Mouse (Mus musculus): ENCODE measurements around the gene Slc22a1. TPM values are rescaled to one million over a fixed set of nuclear protein-coding genes. Genes with fewer than 3 reads are reported as not detected.
"Not testable (repeated sequence)": the region's sequence is repeated elsewhere in the genome, so short reads cannot be mapped to it uniquely, and the experiment has no call there.

The Slc22a1 gene
- total RNA-seq, 2 experiments from 2014 or later, result not detected

GRCm38 (mm10) chr17:12684928-12685624 lies 9.4 kb upstream of the Slc22a1 start:
- DNase-seq (ENCODE audit: low spot score in 2 of 2), result no peak

DNA sequence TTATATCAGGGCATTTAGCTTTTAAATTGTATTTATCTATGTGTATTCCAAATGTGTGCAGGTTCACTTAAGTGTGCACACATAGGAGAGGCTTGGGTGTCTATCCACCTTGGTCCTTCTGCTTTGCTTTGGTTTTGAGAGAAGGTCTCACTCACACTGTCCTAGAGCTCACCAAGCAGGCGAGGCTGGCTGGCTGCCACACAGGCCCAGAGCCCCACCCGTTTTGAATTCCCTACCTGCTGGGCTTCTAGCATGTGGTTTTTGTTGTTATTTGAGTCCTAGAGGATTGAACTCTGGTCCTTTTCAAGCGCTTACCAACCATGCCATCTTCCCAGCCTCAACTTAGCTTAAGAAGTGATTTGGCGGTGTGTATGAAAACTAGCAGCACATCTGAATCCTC lies 8.8 kb upstream of the Slc22a1 start:
- DNase-seq (ENCODE audit: low spot score in 2 of 2), result no peak

- no peak for DNase-seq (ENCODE audit: low spot score in 2 of 2)
These were observed 8.0 kb upstream of the Slc22a1 start for GRCm38 (mm10) chr17:12683582-12683981.

GRCm38 (mm10) chr17:12678261-12678660 lies 2.6 kb upstream of the Slc22a1 start:
- DNase-seq (ENCODE audit: low spot score in 2 of 2), result no peak

GRCm38 (mm10) chr17:12677139-12677538 lies 1.5 kb upstream of the Slc22a1 start:
- DNase-seq (ENCODE audit: low spot score in 2 of 2), result no peak

GRCm38 (mm10) chr17:12674980-12675379 lies 649 bp downstream of the Slc22a1 start:
- DNase-seq (ENCODE audit: low spot score in 2 of 2), result not testable (repeated sequence)

DNA sequence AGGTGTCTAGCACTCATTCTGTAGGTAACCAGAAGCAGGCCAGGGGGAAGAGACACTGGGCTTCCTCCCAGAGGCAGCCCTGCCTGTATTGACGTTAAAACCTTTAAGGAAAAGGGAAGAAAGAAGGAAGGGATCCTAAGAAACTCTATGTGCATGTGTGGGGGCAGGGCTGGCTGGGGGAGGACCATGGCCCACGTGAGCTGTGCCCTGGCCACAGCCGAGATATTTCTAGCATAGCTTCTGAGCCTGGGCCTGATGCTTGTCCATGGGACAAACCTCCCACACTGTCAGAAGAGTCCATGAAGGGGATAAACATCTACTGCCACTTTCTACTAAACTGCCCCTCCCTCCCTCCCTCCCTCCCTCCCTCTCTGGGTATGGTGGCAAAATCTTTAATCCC lies 1.8 kb downstream of the Slc22a1 start:
- DNase-seq (ENCODE audit: low spot score in 2 of 2), result no peak

DNA sequence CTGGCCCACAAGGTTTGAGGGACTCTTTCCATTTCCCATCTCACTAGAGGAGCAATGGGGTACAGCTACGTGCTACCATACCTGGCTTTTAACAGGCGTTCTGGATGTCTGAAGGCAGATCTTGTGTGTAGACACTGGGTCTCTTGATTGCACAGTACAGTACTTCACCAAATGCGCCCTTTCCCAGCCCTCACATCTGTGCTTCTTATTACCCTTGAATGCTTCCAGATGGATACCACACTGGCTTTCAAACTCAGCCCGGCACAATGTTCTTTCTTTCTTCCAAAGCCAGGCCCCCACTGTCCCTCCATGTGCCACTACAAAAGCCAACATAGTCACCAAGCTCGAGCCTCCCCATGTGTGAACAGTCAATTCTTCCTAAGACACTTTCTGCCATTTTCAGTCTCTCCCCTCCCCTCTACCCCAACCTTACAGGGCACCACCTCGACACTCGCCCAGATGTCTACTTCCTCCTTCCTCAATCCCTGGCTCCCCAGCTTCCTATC lies 3.3 kb downstream of the Slc22a1 start:
- no peak for DNase-seq (ENCODE audit: low spot score in 2 of 2)

GRCm38 (mm10) chr17:12671029-12671605 lies 4.5 kb downstream of the Slc22a1 start:
- DNase-seq (ENCODE audit: low spot score in 2 of 2), result no peak

DNA sequence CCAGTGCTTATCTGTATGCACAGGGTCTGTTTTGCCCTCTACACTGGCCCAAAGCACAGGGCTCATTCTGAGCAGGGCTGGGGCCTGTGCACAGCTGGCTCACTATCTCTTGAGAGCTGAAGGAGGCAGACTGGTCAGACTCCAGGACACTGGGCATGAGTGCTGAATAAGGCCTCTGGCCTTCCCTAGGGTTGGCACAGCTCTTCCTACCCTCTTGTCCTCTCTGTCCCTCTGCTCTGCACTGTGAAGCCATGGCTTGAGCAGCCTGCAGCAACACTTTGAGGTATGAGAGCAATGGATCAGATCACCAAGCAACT lies 6.3 kb downstream of the Slc22a1 start:
- DNase-seq (ENCODE audit: low spot score in 2 of 2), result no peak

DNA sequence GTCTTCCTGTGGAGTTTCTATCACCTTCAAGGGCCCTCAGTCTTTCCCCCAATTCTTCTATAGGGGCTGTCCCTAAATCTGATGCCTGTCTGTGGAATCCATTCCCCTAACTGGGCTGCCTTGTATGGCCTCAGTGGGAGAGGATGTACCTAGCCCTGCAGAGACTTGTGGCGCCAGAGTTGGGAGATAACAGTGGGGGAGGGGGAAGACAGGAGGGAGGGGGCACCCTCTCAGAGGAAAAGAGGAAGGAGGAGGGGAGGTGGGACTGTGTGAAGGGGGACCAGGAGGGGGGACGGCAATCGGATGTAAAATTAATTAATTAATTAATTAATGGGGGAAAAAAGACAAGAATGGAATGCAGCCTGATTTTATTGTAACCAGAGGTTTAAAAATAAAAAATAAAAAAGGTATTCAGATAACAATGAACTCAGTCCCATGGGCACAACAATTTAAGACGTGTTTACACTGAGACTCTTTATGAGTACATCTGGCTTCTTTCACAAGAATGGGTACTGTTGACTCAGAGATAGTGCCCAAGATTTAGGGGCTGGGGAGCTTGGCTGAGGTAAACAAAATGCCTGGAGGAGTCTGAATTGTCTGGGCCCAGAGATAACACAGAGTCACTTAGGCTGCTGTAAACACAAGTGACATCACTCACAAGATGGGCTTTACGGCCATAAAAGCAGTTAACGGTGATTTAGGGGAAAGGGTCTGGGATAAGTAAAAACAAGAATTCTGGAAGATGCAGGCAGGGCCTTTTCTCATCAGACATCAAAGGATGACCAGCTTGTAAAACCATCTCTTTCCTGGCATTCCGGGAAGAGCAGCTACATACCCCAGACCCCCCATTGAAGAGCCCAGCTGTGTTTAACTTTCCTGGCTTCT lies 6.9 kb downstream of the Slc22a1 start:
- DNase-seq (ENCODE audit: low spot score in 2 of 2), result no peak

- no peak for DNase-seq (ENCODE audit: low spot score in 2 of 2)
These were observed 11.5 kb downstream of the Slc22a1 start for GRCm38 (mm10) chr17:12664156-12664555.

DNA sequence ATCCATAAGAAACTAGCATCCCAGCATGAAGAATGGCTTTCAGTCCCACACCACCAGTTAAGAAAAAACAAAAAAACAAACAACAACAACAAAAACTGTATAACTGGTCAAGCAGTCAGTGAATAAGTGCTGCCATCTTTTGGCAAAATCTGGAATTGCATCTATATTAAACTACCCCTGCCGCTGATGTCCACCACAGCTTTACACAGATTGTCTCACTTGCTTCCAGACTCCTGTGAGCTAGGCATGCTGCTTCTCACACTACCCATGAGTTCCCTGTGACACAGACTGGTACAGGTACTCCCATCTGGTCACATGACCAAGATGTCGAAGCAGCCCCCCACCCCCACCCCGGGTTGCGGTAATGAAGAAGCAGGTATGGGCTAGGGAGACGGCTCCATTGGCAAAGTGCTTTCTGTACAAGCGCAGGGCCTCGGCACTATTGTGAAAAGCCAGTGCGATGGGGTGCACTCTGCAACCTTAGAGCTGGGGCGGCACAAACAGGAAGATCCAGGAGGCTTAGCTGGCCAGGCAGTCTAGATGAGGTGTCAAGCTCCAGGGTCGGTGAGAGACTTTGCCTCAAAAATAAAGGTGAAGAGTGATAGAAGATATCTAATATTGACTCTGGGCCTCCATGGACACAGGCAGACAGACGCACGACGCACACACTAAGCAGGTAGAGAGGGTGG lies 14.9 kb downstream of the Slc22a1 start:
- no peak for DNase-seq (ENCODE audit: low spot score in 2 of 2)

DNA sequence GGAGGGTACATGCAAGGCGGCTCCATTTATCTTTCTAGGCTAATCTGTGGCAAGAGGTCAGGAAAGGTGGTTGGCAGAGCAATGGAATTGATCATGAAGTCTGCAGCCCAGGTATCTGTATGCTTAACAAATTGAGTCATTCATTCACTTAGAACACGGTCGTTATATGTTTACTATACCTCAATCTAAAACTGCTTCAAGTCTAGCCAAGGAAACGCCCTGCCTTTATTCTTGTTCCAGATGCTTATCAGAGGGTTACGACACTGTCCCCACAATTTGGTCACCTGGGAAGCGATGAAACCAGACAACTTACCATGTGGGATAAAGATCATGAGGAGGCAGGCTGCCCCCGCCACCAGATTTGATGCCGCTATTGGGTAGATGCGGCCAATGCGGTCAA lies 16.4 kb downstream of the Slc22a1 start:
- DNase-seq (ENCODE audit: low spot score in 2 of 2), result no peak

GRCm38 (mm10) chr17:12658784-12659183 lies 16.8 kb downstream of the Slc22a1 start:
- DNase-seq (ENCODE audit: low spot score in 2 of 2), result no peak

GRCm38 (mm10) chr17:12655826-12656225 lies 19.8 kb downstream of the Slc22a1 start:
- DNase-seq (ENCODE audit: low spot score in 2 of 2), result no peak

DNA sequence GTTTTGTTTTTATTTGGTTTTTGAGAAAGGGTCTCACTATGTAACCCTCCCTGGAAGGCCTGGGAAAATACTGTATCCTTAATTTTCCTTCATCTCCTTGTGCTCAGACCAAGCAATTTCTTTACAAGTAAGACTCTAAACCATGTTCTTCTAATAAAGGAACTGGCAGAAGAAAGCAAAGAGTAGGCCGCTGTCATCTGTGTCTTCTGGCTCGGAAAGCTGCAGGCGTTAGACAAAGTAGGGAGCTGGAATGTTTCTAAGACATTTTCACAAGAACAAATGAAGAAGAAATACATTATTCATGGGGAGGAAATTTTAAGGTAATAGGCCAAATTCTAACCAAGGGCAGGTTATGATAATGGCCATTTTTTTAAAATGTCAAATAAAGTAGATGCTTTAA lies 21.6 kb downstream of the Slc22a1 start:
- no peak for DNase-seq (ENCODE audit: low spot score in 2 of 2)

GRCm38 (mm10) chr17:12652604-12653003 lies 23.0 kb downstream of the Slc22a1 start:
- no peak for DNase-seq (ENCODE audit: low spot score in 2 of 2)

GRCm38 (mm10) chr17:12645461-12645860 lies 30.2 kb downstream of the Slc22a1 start:
- no peak for DNase-seq (ENCODE audit: low spot score in 2 of 2)

DNA sequence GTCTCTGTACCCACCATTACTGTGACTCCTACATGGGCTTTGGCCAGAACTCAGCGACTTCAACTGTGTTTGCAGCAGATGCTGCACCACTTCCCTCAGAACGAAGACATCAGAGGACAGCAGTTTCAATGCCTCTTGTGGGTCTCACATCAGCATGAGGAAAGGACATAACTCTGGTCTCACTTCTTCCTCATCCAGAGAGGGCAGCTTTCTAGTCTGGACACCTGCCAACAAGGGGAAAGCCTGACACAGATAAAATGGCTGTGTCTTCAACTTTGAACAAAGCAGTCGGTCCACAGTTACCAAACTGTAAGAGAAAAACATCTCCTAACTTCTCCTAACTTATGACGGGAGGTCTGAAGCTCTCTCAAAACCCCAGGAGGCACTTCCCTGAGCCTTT lies 34.5 kb downstream of the Slc22a1 start:
- DNase-seq (ENCODE audit: low spot score in 2 of 2), result no peak

DNA sequence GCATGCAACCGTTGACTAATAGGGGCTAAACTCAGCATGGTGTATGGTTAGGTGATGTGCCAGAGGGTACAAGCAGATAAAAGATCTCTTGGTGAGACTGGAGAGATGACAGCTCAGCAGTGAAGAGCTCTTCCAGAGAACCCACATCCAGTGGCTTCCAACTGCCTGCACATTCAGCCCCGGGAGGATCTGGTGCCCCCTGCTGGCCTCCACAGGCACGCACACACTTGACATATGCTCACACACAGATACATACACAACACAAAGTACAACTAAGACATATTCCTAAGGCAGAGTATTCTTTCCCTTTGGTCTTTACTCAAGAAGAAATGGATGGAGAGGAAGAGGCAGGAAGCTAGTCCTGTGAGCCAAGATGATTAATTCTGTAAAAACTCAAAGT lies 36.0 kb downstream of the Slc22a1 start:
- no peak for DNase-seq (ENCODE audit: low spot score in 2 of 2)

- no peak for DNase-seq (ENCODE audit: low spot score in 2 of 2)
These were observed 40.8 kb downstream of the Slc22a1 start for GRCm38 (mm10) chr17:12634814-12635213.
